Mouse (Mus musculus) cerebellum, postnatal 14 days (tissue): ENCODE results near the gene Nanos2.
A peak's percentile ranks its signal among the peaks of the same experiment; 100 is the strongest.

Experiments used
- DNase-seq, 2 experiments: peaks; one replicate each; pipeline ENCODE4 v3.0.0; 2021; ENCODE audit warnings: mixed read lengths in 2 of 2

The Nanos2 gene

DNA sequence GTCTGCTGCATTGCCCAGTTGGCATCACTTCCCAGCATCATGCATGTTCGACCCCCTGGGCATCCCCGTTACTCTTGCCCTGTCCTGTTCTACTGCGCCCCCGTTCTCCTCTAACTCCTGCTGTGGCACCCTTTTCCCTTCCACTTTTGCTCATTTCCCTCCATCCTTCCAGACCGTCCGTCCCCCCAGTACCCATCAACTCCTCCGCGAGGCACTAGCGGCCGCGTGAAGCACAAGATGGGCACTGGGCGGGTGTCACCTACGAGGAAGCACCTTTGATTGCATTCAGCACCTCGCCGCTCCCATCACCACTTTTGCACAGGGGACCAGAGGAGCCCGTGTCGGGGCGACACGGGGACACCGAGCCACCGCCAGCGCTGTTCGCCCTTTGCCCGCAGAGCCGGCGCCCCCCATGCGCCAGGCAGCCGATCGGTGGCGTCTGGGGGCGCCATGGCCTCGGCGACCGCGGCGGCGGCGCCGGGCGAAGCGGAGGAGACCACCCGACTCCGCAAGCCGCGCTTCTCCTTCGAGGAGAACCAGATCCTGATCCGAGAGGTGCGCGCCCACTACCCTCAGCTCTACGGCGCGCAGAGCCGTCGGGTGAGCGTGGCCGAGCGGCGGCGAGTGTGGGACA lies 4.6 kb downstream of the Nanos2 start:
- DNase-seq = peak; percentile 64 to 68

DNA sequence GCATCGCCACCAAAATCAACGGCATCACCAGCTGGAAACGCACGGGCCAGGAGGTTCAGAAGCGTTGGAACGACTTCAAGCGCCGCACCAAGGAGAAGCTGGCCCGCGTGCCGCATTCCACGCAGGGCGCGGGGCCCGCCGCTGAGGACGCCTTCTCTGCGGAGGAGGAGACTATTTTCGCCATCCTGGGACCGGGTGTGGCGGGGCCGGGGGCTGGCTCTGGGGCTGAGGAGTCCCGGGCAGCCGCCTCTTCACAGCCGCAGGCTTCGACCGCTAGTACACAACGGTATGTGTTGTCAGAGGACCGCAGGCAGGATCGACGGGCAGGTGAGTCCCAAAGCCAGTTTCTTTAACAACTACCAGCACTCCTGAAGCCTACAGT lies 5.1 kb downstream of the Nanos2 start:
- peak; percentile 64 to 68 for DNase-seq

DNA sequence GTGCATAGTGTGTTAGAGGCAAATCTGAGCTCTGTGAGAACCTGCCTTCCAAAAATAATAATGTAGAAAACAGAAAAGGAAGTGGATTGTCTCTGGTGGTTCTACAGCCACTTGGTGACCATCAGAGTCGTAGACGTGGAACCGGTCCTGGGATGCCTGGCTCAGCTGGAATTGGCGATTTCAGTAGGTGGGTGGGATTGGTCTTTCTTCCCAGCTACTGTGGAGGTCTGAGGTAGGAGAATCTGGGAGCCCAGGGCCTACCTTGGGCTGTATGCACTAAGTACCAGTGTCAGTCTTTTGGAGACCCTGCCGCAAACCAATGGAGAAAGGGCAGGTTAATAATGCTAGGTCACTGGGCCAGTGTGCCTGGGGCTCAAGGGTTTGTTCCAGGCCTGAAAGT lies 5.8 kb downstream of the Nanos2 start:
- DNase-seq = no peak

DNA sequence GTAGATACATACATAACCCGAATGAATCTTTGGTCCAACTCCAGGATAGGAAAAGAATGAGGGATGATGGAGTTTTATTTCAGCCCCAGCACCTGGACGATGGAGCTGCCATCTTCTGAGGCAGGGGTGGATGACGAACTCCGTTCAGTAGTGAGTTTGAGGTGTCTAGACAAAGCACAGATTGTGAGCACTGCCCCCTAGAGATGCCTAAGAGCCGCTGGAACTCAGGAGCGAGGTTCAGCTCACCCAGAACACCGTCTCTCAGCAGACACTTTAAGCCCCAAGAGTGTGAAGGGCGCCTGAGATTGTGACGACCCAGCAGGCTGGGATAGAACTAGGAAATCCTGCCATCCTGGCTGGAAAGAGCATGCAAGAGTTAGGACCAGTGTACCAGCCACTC lies 11.6 kb downstream of the Nanos2 start:
- DNase-seq = no peak

DNA sequence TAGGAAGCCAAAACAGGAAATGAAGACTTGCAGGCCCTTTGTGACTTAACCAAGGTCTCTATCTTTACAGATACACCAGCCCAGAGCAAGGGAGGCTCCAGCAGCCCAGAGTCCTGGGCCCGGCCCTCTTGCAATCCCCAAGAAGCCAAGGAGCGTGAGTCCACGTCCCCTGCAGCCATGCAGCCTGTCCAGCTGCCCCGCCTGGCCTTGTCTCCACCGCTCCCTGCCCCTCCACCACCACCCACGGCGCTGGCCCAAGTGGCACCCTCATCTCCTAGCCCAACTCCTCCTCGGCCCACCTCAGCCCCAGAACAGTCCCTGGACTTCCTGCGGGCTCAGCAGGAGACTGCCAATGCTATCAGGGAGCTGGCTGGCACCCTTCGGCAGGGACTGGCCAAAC lies 13.2 kb downstream of the Nanos2 start:
- no peak for DNase-seq

DNA sequence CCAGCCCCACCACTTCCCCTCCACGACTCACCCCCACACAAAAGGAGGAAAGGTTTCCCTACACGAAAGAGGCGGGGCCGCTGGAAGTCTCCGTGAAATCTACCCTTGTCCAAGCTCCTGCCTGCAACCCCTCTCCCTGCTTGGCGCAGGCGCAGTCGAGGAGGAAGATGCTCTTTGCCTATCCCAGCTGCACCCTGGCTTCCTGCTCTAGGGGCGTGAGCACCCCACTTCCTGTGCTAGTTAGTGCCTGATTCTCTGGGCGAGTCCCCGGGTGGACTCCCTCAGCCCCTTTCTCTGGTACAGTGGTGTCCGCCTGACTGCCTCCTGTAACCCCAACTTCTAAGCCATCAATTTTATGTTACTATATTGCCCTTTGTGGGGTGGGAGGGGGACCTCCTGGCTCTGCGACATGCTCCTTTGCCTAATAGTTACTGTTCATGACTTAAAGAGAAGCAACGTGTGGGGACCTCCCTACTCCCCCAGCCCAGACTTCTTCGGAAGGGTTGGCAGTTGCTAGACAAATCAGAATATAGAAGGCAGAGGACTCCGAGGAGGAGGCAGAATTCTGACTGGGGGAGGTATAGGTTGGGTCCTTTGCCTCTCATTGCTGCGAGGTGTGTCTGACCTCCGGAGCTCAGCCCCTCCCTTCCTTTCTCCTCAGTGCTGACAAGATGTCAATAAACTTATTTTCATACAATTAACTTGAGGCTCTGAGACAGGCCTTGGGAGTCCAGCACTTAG lies 14.0 kb downstream of the Nanos2 start:
- DNase-seq = no peak

DNA sequence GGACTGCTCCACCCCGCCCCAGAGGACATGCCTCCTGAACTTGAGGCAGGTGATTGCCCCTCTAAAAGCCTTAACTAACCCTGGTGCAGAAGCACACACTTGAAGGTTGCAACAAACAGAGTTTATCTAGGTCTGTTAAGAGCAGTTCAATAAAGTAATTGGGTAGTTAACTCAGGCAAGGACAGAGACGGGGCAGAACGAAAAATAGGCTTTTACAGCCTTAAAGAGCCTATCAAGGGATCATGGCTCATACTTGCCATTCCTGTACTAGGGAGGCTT lies 14.5 kb downstream of the Nanos2 start:
- no peak for DNase-seq

DNA sequence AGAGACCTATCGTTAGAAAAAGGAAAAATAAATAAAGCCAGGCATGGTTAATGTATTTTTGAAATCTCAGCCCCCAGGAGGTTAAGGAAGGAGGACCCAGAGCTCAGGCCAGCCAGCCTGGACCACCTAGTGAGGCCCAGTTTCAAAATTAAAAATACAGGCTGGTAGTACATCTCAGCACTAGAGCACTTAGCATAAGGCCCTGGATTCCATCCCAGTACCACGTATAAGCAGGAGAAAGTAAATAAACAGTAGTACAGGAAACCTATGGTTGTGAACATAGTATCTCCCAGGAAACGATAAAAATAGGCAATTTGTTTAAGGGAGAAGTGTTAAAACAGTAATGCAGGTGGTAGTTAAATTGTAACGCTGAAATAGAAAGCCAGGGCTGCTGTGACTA lies 14.9 kb downstream of the Nanos2 start:
- DNase-seq = no peak

DNA sequence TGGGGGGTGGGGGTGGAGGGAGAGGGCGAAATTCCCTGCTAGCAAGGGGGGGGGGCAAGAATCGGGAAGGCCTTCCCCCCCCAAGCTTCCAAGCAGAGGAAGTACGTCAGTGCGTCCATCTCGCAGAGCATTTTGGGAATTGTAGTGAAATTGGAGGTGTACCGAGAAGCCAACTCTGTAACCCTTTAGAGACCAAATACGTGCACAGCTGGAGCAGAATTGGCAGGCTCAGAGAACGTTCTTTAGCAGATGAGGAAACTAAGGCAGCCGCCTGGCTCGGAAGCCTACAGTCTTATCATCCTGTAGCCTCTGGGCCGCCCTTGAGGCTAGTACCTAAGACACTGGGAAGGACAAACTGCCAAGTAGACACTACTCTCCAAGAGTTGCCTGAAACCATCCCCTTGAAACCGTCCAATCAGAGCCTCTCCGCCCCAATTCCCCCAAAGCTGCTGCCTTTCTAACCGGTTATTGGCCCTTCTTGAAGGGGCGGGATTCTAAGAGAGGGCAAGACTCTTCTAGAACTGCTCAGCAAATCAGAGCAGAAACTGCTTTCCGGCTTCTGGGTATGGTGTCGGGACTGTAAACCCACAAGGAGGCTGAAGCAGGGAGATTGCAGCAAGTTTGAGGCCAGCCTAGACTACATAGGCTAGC lies 15.8 kb downstream of the Nanos2 start:
- peak; percentile 80 to 84 for DNase-seq

DNA sequence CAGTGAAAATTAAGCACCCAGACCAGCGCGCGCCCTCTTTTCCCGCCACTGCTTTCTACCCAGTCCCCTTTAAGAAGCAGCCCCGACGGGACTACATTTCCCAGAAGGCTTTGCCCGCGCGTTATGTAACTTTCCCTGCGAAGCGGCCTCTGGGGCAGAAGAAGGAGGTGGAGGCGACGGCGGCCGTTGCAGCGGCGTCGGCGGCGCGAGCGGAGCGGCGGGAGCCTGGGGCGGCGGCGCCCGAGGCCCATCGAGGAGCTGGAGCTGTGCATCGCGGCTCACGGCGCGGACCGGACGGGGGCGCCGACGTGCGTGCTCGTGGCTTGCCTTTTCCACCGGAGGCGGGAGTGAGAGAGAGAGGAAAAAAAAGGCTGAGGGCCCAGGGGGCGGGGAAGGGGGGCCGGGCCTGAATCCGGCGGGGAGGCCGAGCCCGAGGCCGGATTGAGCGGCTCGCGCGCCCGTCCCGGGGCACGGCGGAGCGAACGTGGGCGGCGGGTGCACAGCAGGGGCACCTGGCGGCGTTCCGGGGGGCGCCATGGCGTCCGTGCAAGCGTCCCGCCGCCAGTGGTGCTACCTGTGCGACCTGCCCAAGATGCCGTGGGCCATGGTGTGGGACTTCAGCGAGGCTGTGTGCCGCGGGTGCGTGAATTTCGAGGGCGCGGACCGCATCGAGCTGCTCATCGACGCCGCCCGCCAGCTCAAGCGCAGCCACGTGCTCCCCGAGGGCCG lies 16.9 kb downstream of the Nanos2 start, which contains the start of gene Irf2bp1:
Gene Irf2bp1, plus strand, starts transcription at position 143 of the 729 bp plus-strand sequence.
- DNase-seq = peak; percentile 94 to 97

DNA sequence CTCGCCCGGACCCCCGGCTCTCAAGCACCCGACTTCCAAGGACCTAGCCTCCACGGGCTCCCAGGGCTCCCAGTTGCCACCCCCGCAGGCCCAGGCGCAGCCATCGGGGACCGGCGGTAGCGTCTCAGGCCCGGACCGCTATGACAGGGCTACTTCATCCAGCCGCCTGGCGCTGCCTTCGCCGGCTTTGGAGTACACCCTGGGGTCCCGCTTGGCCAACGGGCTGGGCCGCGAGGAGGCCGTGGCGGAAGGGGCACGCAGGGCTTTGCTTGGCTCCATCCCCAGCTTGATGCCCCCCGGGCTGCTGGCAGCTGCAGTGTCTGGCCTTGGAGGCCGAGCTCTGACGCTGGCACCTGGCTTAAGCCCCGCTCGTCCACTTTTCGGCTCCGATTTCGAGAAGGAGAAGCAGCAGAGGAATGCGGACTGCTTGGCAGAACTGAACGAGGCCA lies 17.5 kb downstream of the Nanos2 start:
- peak; percentile 74 to 78 for DNase-seq

DNA sequence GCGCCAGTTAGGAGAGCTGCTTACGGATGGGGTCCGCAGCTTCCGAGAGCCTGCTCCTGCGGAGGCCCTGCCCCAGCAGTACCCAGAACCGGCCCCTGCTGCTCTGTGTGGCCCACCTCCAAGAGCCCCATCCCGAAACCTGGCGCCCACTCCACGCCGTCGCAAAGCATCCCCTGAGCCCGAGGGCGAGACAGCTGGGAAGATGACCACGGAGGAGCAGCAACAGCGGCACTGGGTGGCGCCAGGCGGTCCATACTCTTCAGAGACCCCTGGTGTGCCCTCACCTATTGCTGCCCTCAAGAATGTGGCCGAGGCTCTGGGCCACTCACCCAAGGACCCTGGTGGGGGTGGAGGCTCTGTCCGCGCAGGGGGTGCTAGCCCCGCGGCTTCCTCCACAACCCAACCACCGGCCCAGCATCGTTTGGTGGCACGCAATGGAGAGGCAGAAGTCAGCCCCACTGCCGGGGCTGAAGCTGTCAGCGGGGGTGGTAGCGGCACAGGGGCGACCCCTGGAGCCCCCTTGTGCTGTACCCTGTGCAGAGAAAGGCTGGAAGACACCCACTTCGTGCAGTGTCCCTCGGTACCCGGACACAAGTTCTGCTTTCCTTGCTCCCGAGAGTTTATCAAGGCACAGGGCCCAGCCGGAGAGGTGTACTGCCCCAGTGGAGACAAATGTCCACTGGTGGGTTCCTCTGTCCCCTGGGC lies 18.4 kb downstream of the Nanos2 start:
- DNase-seq = peak; percentile 41 to 47

DNA sequence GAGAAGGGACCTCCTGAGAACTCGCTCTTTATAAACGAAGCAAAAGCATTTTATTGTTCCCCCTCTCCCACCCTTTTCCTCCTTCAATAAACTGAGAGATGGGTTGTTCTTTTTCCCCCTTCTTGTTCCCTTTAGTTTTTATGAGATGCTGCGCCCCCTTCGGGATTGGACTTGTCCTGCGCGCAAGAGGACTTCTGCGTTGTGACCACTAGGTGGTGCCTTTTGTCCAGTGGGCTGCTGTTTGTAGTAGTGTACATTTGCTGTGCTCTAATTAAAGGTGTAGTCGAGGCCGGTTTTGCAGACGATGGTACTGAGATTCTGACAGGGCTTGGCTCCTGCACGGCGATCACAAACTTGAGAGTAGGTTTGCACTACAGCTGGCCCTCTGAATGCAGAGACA lies 19.3 kb downstream of the Nanos2 start:
- DNase-seq = peak; percentile 90 to 92

DNA sequence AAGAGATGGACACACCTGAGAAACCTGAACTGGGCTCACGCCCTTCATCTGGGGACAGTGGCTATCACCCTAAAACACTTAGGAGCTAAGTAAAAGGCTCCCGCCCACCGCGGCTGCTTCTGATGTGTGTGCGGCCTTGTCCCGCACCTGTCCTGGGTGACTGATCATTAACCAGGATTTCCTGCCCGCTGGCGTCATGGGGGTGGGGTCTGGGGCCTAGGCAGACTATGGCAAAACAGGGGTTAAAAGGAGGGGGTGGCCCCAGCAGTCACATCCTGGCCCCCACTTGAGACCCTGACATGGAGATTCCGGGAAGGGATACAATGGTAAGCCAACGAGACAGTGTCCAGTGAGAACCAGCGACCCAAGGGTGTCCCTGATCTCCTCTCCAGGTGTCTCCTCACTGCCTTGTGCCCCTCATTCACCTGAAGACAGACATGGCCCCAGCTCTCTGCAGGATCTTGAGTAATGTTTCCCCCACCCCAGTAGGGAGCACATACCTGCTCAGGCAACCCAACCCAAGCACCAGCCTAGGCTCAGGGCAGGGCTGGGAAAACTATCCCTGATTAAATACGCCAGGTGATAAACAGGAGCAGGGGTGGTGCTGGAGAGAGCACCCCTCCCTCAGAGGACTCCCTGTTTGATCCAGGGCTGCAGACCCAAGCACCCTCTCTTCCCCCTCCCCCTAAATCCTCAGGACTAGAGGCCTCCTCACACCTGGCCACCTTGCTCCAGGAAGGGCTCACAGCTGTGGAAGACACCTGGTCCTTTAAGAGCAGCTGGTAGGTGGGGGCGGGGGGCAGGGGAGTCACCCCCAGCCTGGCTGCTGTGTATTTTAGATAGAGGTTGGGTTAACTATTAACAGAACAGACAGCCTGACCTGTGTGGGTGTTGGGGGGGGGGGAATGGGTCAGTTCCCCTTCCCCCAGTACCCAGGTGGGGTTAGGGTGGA lies 20.1 kb downstream of the Nanos2 start:
- no peak for DNase-seq

DNA sequence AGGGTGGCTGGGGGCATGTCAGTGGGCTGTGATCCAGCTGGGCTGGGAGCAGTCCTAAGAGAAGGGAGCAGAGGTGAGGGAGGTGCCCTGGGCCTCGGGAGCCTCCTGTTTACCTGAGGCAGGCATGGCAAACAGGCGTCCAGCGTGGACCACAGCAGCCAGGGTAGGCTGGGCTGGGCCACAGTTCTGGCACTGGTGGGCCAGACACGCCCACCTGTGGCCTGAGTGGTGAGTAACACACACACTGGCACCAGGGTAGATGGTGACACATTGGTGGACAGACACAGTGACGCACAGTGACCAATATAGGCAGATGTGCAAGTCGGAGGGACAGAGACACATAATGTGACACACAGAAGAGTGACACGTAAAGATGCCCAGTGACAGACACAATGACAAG lies 23.4 kb downstream of the Nanos2 start:
- DNase-seq = no peak

DNA sequence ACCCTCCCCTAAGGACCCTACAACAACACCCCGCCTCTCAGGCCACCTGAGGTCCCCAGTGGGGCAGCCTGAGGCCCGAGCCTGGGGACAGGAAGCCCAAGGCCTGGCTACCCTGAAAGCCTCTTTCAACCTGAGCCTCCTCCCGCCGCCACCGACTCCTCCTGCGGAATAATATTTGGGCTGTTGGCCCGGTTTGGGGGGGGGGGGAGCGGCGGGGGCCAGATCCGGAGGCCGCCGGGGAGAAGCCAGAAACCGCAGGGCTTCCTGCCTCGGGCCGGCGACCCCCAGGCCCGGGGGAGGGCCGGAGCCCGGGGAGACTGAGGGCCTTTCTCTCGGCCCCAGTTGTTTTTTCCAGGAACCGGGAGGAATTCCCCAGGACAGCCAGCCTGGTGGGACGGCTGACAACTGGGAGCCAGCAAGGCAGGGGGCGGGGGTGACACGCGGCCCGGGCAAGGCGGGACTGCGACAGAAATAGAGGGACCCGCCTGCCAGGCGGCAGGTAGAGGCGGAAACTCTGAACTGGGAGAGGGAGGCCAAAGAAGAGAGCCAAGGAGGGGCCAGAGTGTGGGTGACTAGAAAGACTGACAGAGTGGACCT lies 24.9 kb downstream of the Nanos2 start:
- DNase-seq = no peak

DNA sequence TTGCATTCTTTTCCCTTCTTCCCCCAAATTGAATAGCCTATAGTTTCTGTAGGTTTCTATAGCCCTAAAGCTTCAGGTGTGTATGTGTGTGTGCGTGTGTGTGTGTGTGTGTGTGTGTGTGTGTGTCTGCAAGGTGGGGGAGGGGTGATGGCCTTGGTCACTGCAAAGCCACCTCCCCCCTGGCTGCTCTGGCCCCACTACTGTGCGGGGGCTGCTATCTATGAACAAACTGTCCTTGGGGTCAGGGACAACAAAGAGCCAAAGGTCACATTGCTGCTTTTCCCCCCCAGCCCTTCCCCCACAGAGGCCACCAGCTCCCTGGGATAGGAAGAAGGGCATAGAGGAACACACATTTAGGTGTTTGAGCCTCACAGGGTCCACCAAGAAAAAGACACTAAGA lies 25.7 kb downstream of the Nanos2 start:
- no peak for DNase-seq

DNA sequence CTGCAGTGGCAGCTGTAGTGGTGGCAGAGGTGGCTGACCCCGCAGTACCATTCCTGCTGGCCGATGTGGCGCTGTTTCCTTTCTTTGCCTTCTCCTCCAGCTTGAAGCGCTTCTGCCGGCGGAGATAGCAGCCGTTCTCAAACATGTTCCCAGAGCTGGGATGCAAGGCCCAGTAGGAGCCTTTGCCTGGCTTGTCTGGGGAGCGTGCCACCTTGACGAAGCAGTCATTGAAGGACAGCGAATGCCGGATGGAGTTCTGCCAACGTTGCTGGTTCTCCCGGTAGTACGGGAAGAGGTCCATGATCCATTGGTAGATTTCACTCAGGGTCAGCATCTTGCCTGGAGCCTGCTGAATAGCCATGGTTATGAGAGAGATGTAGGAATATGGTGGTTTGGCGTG lies 27.3 kb downstream of the Nanos2 start:
- no peak for DNase-seq

DNA sequence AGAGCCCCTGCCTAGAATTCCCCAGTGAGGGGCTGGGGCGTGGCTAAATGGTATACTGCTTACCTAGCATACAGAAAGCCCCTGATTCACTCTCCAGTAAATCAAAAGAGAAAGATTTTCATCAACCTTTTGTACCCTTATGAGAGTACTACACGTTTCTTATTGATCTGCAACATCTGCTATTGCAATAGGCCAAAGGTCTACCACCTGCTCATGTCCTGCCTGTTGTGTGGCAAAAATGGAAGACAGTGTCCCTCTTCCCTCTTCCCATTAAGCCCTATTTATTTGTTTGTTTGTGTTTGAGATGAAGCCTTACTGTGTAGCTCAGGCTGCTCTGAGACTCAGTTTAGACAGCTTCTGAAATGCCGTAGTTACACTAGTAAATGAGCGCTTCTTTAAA lies 28.8 kb downstream of the Nanos2 start:
- DNase-seq = no peak

DNA sequence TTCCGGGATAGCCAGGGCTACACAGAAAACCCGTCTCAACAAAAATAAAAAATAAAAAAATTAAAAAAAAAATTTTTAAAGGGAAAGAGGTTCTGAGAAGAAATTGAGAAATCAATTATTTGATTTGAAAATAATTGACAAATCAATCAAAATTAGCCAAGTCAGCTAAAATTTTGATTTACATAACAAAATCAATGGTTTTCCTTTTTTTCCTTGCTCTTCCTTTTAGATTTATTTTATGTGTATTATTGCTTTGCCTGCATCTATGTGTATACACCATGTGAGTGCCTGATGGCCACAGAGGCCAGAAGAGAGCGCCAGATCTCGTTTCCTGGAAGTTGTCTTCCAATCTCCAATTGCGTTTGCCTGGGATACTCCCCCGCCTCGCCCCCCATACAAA lies 30.7 kb downstream of the Nanos2 start:
- no peak for DNase-seq

DNA sequence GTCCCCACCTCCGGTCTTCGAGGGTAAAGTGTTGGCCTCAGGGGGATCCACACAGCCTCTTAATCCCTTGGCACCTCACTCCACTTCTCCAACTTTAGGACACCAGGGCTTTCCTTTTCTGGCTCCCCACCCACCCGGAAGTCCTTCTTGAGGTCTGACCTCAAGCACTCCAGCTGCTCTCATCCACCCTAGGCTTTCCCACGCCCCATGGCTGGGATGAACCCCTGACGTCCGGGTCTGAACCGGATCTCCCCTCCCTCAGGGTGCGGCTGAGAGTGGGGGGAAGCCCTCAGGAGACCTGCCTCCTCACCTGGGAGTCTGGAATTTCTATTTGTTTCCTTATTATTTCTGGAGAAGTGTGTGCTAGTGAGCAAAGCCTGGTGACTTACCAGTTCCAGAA lies 33.8 kb downstream of the Nanos2 start:
- no peak for DNase-seq
